17 mouse cellular contexts compared by ENCODE assay signal in genomic region chr1:58672116-58672515, GRCm38 (mm10). TPM values are rescaled to one million over a fixed set of nuclear protein-coding genes. Genes with fewer than 3 reads are reported as not detected.
"Had no signal": no experiment of that assay in that cellular context is flagged by ENCODE, and none has a peak within 500 bp of the region (broad histone marks: within the 10 kb centered on the region; RNA-seq: fewer than 3 reads in every experiment).

No protein-coding gene starts in this region.

- H3K27me3 ChIP-seq: neural tube, embryonic 13.5 days; neural tube, embryonic 15.5 days; stomach, embryonic 15.5 days had no signal

- H3K27ac ChIP-seq: neural tube, embryonic 13.5 days; neural tube, embryonic 15.5 days; stomach, embryonic 15.5 days; stomach, postnatal 0 days had no signal

- H3K9ac ChIP-seq: neural tube, embryonic 13.5 days; neural tube, embryonic 15.5 days; stomach, embryonic 15.5 days had no signal

- H3K4me2 ChIP-seq: neural tube, embryonic 13.5 days; neural tube, embryonic 15.5 days; stomach, embryonic 15.5 days had no signal

- H3K4me1 ChIP-seq: neural tube, embryonic 13.5 days; neural tube, embryonic 15.5 days; stomach, embryonic 15.5 days had no signal

- H3K36me3 ChIP-seq: neural tube, embryonic 13.5 days; neural tube, embryonic 15.5 days; stomach, embryonic 15.5 days had no signal

- DNase-seq: retina, postnatal 1 day; right cerebral cortex, adult 18-20 months; right cerebral cortex, postnatal 14 days; right cerebral cortex, postnatal 25 days; right cerebral cortex, postnatal 4 days; spleen, adult 18-20 months; thymus, adult 18-20 months; thymus, adult 2 months; thymus, postnatal 14 days; thymus, postnatal 25 days; thymus, postnatal 36 days; thymus, postnatal 4 days had no signal

- H3K9me3 ChIP-seq: neural tube, embryonic 13.5 days; neural tube, embryonic 15.5 days; stomach, embryonic 15.5 days had no signal

- H3K4me3 ChIP-seq: neural tube, embryonic 13.5 days; neural tube, embryonic 15.5 days; stomach, embryonic 15.5 days had no signal

RNA-seq across cellular contexts. Expression of gene Als2cr12, which starts 23.7 kb away (rescaled TPM):
- polyA plus RNA-seq: neural tube, embryonic 13.5 days; neural tube, embryonic 15.5 days; stomach, embryonic 14.5 days had no signal
